Mouse (Mus musculus): Measurements from ENCODE around the gene Rab4b.

GRCm38 (mm10) chr7:27128946-27129345 lies 49.8 kb downstream of the Rab4b start:
- TF ChIP-seq POLR2A (IDR thresholded peaks at IDR 0.05; ENCODE audit: insufficient read length, low read depth) (no peak), E2F4 (IDR thresholded peaks at IDR 0.05; ENCODE audit: insufficient read depth) (no peak), MAX (IDR thresholded peaks at IDR 0.05; ENCODE audit: low read depth) (no peak), MYOD1 (IDR thresholded peaks at IDR 0.05; ENCODE audit: control insufficient read depth in 1 of 3, insufficient read length in 2 of 3, low read depth in 2 of 3) (no peak), TCF3 (IDR thresholded peaks at IDR 0.05; ENCODE audit: insufficient read length, low read depth) (no peak), MYOG (IDR thresholded peaks at IDR 0.05; ENCODE audit: control insufficient read depth in 1 of 3, insufficient read depth in 1 of 3, insufficient read length in 2 of 3, low read depth in 2 of 3) (no peak), TCF12 (IDR thresholded peaks at IDR 0.05; ENCODE audit: insufficient read depth, poor library complexity, severe bottlenecking) (no peak), SRF (IDR thresholded peaks at IDR 0.05; ENCODE audit: control insufficient read depth, insufficient read length, low read depth) (no peak), USF1 (IDR thresholded peaks at IDR 0.05; ENCODE audit: low read depth) (no peak), REST (IDR thresholded peaks at IDR 0.05; ENCODE audit: insufficient read depth, insufficient read length) (no peak)
